Mouse (Mus musculus): ENCODE data around the gene Adamts8. TPM values are rescaled to one million over a fixed set of nuclear protein-coding genes. Genes with fewer than 3 reads are reported as not detected.

Adamts8 gene
- total RNA-seq, 4 experiments from 2014 or later: 0.43 to 4.0 (median 1.7) TPM

GRCm38 (mm10) chr9:30980467-30980866 lies 38.1 kb downstream of the Adamts8 start:
- DNase-seq (ENCODE audit: low spot score in 2 of 2): no peak

- no peak for DNase-seq (ENCODE audit: low spot score in 2 of 2)
These were observed 43.4 kb downstream of the Adamts8 start for GRCm38 (mm10) chr9:30985782-30986181.

GRCm38 (mm10) chr9:30993106-30993505 lies 50.7 kb downstream of the Adamts8 start:
- DNase-seq (ENCODE audit: low spot score in 2 of 2): no peak

- peak; percentile 20 to 25 for DNase-seq (ENCODE audit: low spot score in 2 of 2)
These were observed 54.5 kb downstream of the Adamts8 start for GRCm38 (mm10) chr9:30996590-30997562.

GRCm38 (mm10) chr9:31000641-31001040 lies 58.3 kb downstream of the Adamts8 start:
- peak in 1 of 2 experiments; percentile 7 for DNase-seq (ENCODE audit: low spot score in 2 of 2)

- DNase-seq (ENCODE audit: low spot score in 2 of 2): no peak
These were observed 60.2 kb downstream of the Adamts8 start for GRCm38 (mm10) chr9:31002528-31002927.

GRCm38 (mm10) chr9:31009334-31009733 lies 67.0 kb downstream of the Adamts8 start:
- no peak for DNase-seq (ENCODE audit: low spot score in 2 of 2)

GRCm38 (mm10) chr9:31010040-31010439 lies 67.7 kb downstream of the Adamts8 start:
- DNase-seq (ENCODE audit: low spot score in 2 of 2): no peak

GRCm38 (mm10) chr9:31010749-31011148 lies 68.4 kb downstream of the Adamts8 start:
- no peak for DNase-seq (ENCODE audit: low spot score in 2 of 2)

- DNase-seq (ENCODE audit: low spot score in 2 of 2): no peak
These were observed 69.2 kb downstream of the Adamts8 start for GRCm38 (mm10) chr9:31011533-31011932.

- no peak for DNase-seq (ENCODE audit: low spot score in 2 of 2)
These were observed 70.3 kb downstream of the Adamts8 start for GRCm38 (mm10) chr9:31012674-31013073.

GRCm38 (mm10) chr9:31013415-31013814 lies 71.1 kb downstream of the Adamts8 start:
- no peak for DNase-seq (ENCODE audit: low spot score in 2 of 2)

Other genes with a start within 250 kb of the Adamts8 start
- under 1 TPM; 0.46 to 0.86 (median 0.68) TPM for gene Adamts15, start 20.1 kb upstream of the Adamts8 start, total RNA-seq (2022)
- gene Zbtb44, start 88.1 kb downstream of the Adamts8 start, total RNA-seq (2022): 10 to 100 TPM; 69.6 to 95.4 (median 74.2) TPM
- gene St14, start 189.3 kb downstream of the Adamts8 start, total RNA-seq (2022): not detected